Mouse (Mus musculus) limb, embryonic 12.5 days (tissue): ENCODE results near the gene Pttg1. TPM values are rescaled to one million over a fixed set of nuclear protein-coding genes. Genes with fewer than 3 reads are reported as not detected.

ENCODE experiments used
- ATAC-seq: fragments of 200-750 bp; cut with Nextera tagmentation; 2 replicates; pipeline ENCODE4 v1.8.0; 2017; ENCODE audit warnings: low read depth, moderate TSS enrichment; ENCODE audit not compliant: insufficient number of reproducible peaks, insufficient read depth, low FRiP score, low TSS enrichment
- H3K27ac ChIP-seq: fragments of 300-500 bp; sonication (generic); 2 replicates; pipeline ENCODE4 v1.5.1; 2016; ENCODE audit warnings: mild to moderate bottlenecking, moderate library complexity
- H3K27me3 ChIP-seq: fragments of 300-500 bp; sonication (generic); 2 replicates; pipeline ENCODE4 v1.6.1; 2016; ENCODE audit warnings: mild to moderate bottlenecking, moderate library complexity
- H3K36me3 ChIP-seq: fragments of 300-500 bp; sonication (generic); 2 replicates; pipeline ENCODE4 v1.6.1; 2016; ENCODE audit warnings: mild to moderate bottlenecking, moderate library complexity
- H3K4me1 ChIP-seq: fragments of 300-500 bp; sonication (generic); replicated peaks from 2 replicates; pipeline ENCODE4 v1.6.1; 2016
- H3K4me2 ChIP-seq: fragments of 300-500 bp; sonication (generic); 2 replicates; pipeline ENCODE4 v1.6.1; 2016; ENCODE audit warnings: mild to moderate bottlenecking, moderate library complexity
- H3K4me3 ChIP-seq: fragments of 300-500 bp; sonication (generic); replicated peaks from 2 replicates; pipeline ENCODE4 v1.5.1; 2016; ENCODE audit warnings: mild to moderate bottlenecking
- H3K9ac ChIP-seq: fragments of 300-500 bp; sonication (generic); replicated peaks from 2 replicates; pipeline ENCODE4 v1.6.1; 2016; ENCODE audit warnings: mild to moderate bottlenecking, moderate library complexity
- H3K9me3 ChIP-seq: fragments of 300-500 bp; sonication (generic); 2 replicates; pipeline ENCODE4 v1.6.1; 2016; ENCODE audit warnings: mild to moderate bottlenecking, moderate library complexity
- WGBS: fragments of 180-500 bp; shearing (Covaris S2); methylation state at CpG from one replicate; pipeline ENCODE4 v1.1.7; 2016; 5-methylcytosine and 5-hydroxymethylcytosine counted together
- polyA plus RNA-seq: library from polyadenylated mRNA; unstranded; fragments of >200 nt; fragmentation: Nextera tagmentation; extraction: Ambion mirVana; gene quantifications from 2 replicates; pipeline ENCODE4 v1.2.1, GENCODE M21; 2016

Gene Pttg1
- polyA plus RNA-seq, 1 experiment from 2014 or later = 104 TPM

GRCm38 (mm10) chr11:43404150-43404807 is 21.8 kb downstream of the Pttg1 start:
- H3K27ac ChIP-seq = no peak overlapping the region
- H3K4me2 ChIP-seq = no peak overlapping the region
- WGBS = 87% methylated on average over 15 of the region's 15 CpGs
- H3K27me3 ChIP-seq = no peaks in the 10 kb centered on the region
- no peak overlapping the region for H3K9ac ChIP-seq
- no peaks in the 10 kb centered on the region for H3K4me1 ChIP-seq
- peaks cover 7% of the 10 kb centered on the region for H3K9me3 ChIP-seq
- ATAC-seq = no peak
- no peaks in the 10 kb centered on the region for H3K36me3 ChIP-seq
- no peak overlapping the region for H3K4me3 ChIP-seq

GRCm38 (mm10) chr11:43400131-43400530 is 25.9 kb downstream of the Pttg1 start:
- H3K36me3 ChIP-seq = no peaks in the 10 kb centered on the region
- H3K27me3 ChIP-seq = no peaks in the 10 kb centered on the region
- 90% methylated on average over 1 of the region's 1 CpGs for WGBS
- H3K9ac ChIP-seq = no peak overlapping the region
- H3K27ac ChIP-seq = no peak overlapping the region
- no peak for ATAC-seq
- no peak overlapping the region for H3K4me2 ChIP-seq
- peaks cover 7% of the 10 kb centered on the region for H3K9me3 ChIP-seq
- no peaks in the 10 kb centered on the region for H3K4me1 ChIP-seq
- no peak overlapping the region for H3K4me3 ChIP-seq

- Histone ChIP-seq H3K4me3 (no peak overlapping the region), H3K4me1 (no peaks in the 10 kb centered on the region), H3K9ac (no peak overlapping the region), H3K27me3 (no peaks in the 10 kb centered on the region), H3K36me3 (no peaks in the 10 kb centered on the region), H3K27ac (no peak overlapping the region), H3K4me2 (no peak overlapping the region), H3K9me3 (peaks cover under 1% of the 10 kb centered on the region)
- no peak for ATAC-seq
- WGBS = 53% methylated on average over 4 of the region's 4 CpGs
Observed at GRCm38 (mm10) chr11:43399297-43399696, 26.8 kb downstream of the Pttg1 start.

- Histone ChIP-seq H3K9me3 (no peaks in the 10 kb centered on the region), H3K4me3 (no peak overlapping the region), H3K4me2 (no peak overlapping the region), H3K36me3 (no peaks in the 10 kb centered on the region), H3K4me1 (no peaks in the 10 kb centered on the region), H3K27ac (no peak overlapping the region), H3K27me3 (no peaks in the 10 kb centered on the region), H3K9ac (no peak overlapping the region)
- 79% methylated on average over 7 of the region's 7 CpGs for WGBS
- ATAC-seq = no peak
Observed at GRCm38 (mm10) chr11:43396672-43397071, 29.4 kb downstream of the Pttg1 start.

- H3K27ac ChIP-seq = no peak overlapping the region
- H3K4me2 ChIP-seq = no peak overlapping the region
Observed at GRCm38 (mm10) chr11:43396246-43396645, 29.8 kb downstream of the Pttg1 start.

GRCm38 (mm10) chr11:43395073-43395948 is 30.7 kb downstream of the Pttg1 start:
- Histone ChIP-seq H3K36me3 (no peaks in the 10 kb centered on the region), H3K4me2 (no peak overlapping the region), H3K9me3 (no peaks in the 10 kb centered on the region), H3K4me3 (no peak overlapping the region), H3K27ac (no peak overlapping the region), H3K9ac (no peak overlapping the region), H3K4me1 (no peaks in the 10 kb centered on the region), H3K27me3 (no peaks in the 10 kb centered on the region)
- 84% methylated on average over 14 of the region's 14 CpGs for WGBS
- ATAC-seq = no peak

More at GRCm38 (mm10) chr11:43396246-43396645, 29.8 kb downstream of the Pttg1 start:
- H3K27me3 ChIP-seq = no peaks in the 10 kb centered on the region
- H3K4me3 ChIP-seq = no peak overlapping the region
- H3K4me1 ChIP-seq = no peaks in the 10 kb centered on the region
- no peak for ATAC-seq
- H3K36me3 ChIP-seq = no peaks in the 10 kb centered on the region
- no peak overlapping the region for H3K9ac ChIP-seq
- 89% methylated on average over 4 of the region's 4 CpGs for WGBS
- H3K9me3 ChIP-seq = no peaks in the 10 kb centered on the region

- no peak for ATAC-seq
- no peaks in the 10 kb centered on the region for H3K4me1 ChIP-seq
- H3K4me3 ChIP-seq = no peak overlapping the region
- no peak overlapping the region for H3K9ac ChIP-seq
- WGBS = 89% methylated on average over 4 of the region's 4 CpGs
- H3K27ac ChIP-seq = no peak overlapping the region
- no peaks in the 10 kb centered on the region for H3K9me3 ChIP-seq
- H3K36me3 ChIP-seq = no peaks in the 10 kb centered on the region
- no peak overlapping the region for H3K4me2 ChIP-seq
- H3K27me3 ChIP-seq = no peaks in the 10 kb centered on the region
Observed at GRCm38 (mm10) chr11:43393325-43393724, 32.7 kb downstream of the Pttg1 start.

- 35% methylated on average over 2 of the region's 2 CpGs for WGBS
- Histone ChIP-seq H3K9ac (no peak overlapping the region), H3K27ac (no peak overlapping the region), H3K9me3 (no peaks in the 10 kb centered on the region), H3K4me2 (no peak overlapping the region), H3K4me3 (no peak overlapping the region), H3K27me3 (no peaks in the 10 kb centered on the region), H3K36me3 (no peaks in the 10 kb centered on the region), H3K4me1 (no peaks in the 10 kb centered on the region)
- no peak for ATAC-seq
Observed at GRCm38 (mm10) chr11:43392757-43393156, 33.3 kb downstream of the Pttg1 start.

GRCm38 (mm10) chr11:43389118-43389517 is 36.9 kb downstream of the Pttg1 start:
- H3K27ac ChIP-seq = no peak overlapping the region
- peaks cover 12% of the 10 kb centered on the region for H3K27me3 ChIP-seq
- no peaks in the 10 kb centered on the region for H3K9me3 ChIP-seq
- no peak for ATAC-seq
- H3K9ac ChIP-seq = no peak overlapping the region
- no peaks in the 10 kb centered on the region for H3K36me3 ChIP-seq
- H3K4me3 ChIP-seq = no peak overlapping the region
- peaks cover 7% of the 10 kb centered on the region for H3K4me1 ChIP-seq
- whole genome bisulfite sequencing = 85% methylated on average over 7 of the region's 7 CpGs
- H3K4me2 ChIP-seq = no peak overlapping the region

- H3K27ac ChIP-seq = no peak overlapping the region
- no peak overlapping the region for H3K4me3 ChIP-seq
- no peaks in the 10 kb centered on the region for H3K9me3 ChIP-seq
- WGBS = 81% methylated on average over 21 of the region's 21 CpGs
- H3K27me3 ChIP-seq = peaks cover 17% of the 10 kb centered on the region
- no peak overlapping the region for H3K4me2 ChIP-seq
- peaks cover 7% of the 10 kb centered on the region for H3K4me1 ChIP-seq
- ATAC-seq = no peak
- no peaks in the 10 kb centered on the region for H3K36me3 ChIP-seq
- no peak overlapping the region for H3K9ac ChIP-seq
Observed at GRCm38 (mm10) chr11:43388122-43389097, 37.6 kb downstream of the Pttg1 start.
